Mouse (Mus musculus) cortical plate, adult 2 months (tissue): ENCODE data around the gene Samd9l.

Experiments used
- CTCF ChIP-seq: fragments of 200-500 bp; IDR thresholded peaks from 2 replicates; pipeline ENCODE4 v1.5.1; 2011; ENCODE audit warnings: mild to moderate bottlenecking, control low read depth, low read length; ENCODE audit not compliant: insufficient read depth; ENCODE audit errors: extremely low read depth
- POLR2A ChIP-seq: fragments of 200-500 bp; IDR thresholded peaks from 2 replicates; pipeline ENCODE4 v1.6.1; 2011; ENCODE audit warnings: mild to moderate bottlenecking, low read length, control low read depth; ENCODE audit not compliant: insufficient read depth; ENCODE audit errors: extremely low read depth

DNA sequence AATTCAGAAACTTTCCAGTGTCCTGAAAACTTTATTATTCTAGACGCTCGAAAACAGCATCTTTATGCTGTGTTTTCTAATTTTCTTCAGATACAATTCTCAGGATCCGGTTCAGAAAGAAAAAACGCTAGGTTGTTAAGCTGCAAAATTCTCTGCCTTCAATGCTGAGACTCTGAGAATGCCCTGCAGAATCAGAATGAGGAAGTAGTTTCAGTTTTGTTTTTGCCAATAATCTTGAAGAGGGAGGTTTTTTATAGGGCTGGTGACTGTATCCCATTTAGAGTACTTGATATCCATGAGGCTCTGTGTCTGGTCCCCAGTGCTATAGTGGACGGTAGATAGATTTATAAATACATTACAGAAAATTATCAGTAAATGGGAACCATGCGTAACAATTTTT, 12.8 kb downstream of the Samd9l start:
- TF ChIP-seq POLR2A (no peak), CTCF (no peak)
